Comparison of ENCODE assay signal across 35 mouse cellular contexts in genomic region chr10:41250749-41251065, GRCm38 (mm10). TPM values are rescaled to one million over a fixed set of nuclear protein-coding genes. Genes with fewer than 3 reads are reported as not detected.
DNase-seq lines count a peak whose midpoint lies in the region; ATAC-seq lines count a peak whose summit lies in the region.
"Had no signal": no experiment of that assay in that cellular context is flagged by ENCODE, and none has a peak within 500 bp of the region (broad histone marks: within the 10 kb centered on the region; RNA-seq: fewer than 3 reads in every experiment).

No protein-coding gene starts in this region.

- H3K9me3 ChIP-seq in liver, embryonic 13.5 days (replicated peaks), result no peaks in the 10 kb centered on the region
- no peaks in the 10 kb centered on the region for H3K9me3 ChIP-seq in liver, embryonic 11.5 days (ENCODE audit: control insufficient read depth, low read length)
- no peaks in the 10 kb centered on the region for H3K9me3 ChIP-seq in limb, embryonic 10.5 days (replicated peaks)
- H3K9me3 ChIP-seq: forebrain, embryonic 12.5 days; heart, embryonic 12.5 days; liver, embryonic 12.5 days; megakaryocyte, embryonic 14.5 days; midbrain, embryonic 15.5 days; neural tube, embryonic 13.5 days had no signal

- H3K9ac ChIP-seq in liver, embryonic 13.5 days, result no peak overlapping the region
- no peak overlapping the region for H3K9ac ChIP-seq in liver, embryonic 11.5 days (ENCODE audit: low read depth, low read length)
- H3K9ac ChIP-seq: forebrain, embryonic 12.5 days; heart, embryonic 12.5 days; liver, embryonic 12.5 days; midbrain, embryonic 15.5 days; neural tube, embryonic 13.5 days had no signal

- H3K4me3 ChIP-seq in liver, embryonic 13.5 days (replicated peaks), result no peak overlapping the region
- no peak overlapping the region for H3K4me3 ChIP-seq in liver, embryonic 11.5 days (ENCODE audit: low read depth, low read length)
- no peak overlapping the region for H3K4me3 ChIP-seq in limb, embryonic 10.5 days
- H3K4me3 ChIP-seq: erythroblast, embryonic 14.5 days; forebrain, embryonic 12.5 days; heart, embryonic 12.5 days; liver, embryonic 12.5 days; megakaryocyte, embryonic 14.5 days; midbrain, embryonic 15.5 days; neural tube, embryonic 13.5 days had no signal

- WGBS in liver, embryonic 13.5 days (ENCODE audit: insufficient replicate concordance), result 70% methylated on average over 5 of the region's 5 CpGs
- 69% methylated on average over 5 of the region's 5 CpGs for WGBS in liver, embryonic 11.5 days
- WGBS in limb, embryonic 10.5 days, result 34% methylated on average over 5 of the region's 5 CpGs

- peak; percentile 39 for DNase-seq in embryo, embryonic 11 days
- DNase-seq in embryo, embryonic 10 days (ENCODE audit: low spot score), result no peak
- DNase-seq in liver, embryonic 13.5 days, result no peak
- DNase-seq in liver, embryonic 11.5 days (ENCODE audit: low spot score), result no peak
- no peak for DNase-seq in limb, embryonic 10.5 days (ENCODE audit: low spot score)
- no peak for DNase-seq in testis, postnatal 10 days (ENCODE audit: low spot score)
- DNase-seq: adrenal gland, adult 2 months; adrenal gland, postnatal 36 days; cerebellum, adult 2 months; cerebellum, postnatal 14 days; gastrocnemius, postnatal 14 days; heart, postnatal 4 days; kidney, adult 8-10 months; kidney, postnatal 4 days; layer of hippocampus, postnatal 36 days; left cerebral cortex, postnatal 4 days; lung, adult 18-20 months; lung, postnatal 4 days; right cerebral cortex, postnatal 4 days had no signal

- no peak for ATAC-seq in liver, embryonic 13.5 days (ENCODE audit: low read depth)
- ATAC-seq in liver, embryonic 11.5 days (replicated peaks; ENCODE audit: low FRiP score), result no peak
- ATAC-seq in monocyte, adult 5-6 weeks (replicated peaks; ENCODE audit: insufficient number of reproducible peaks, low FRiP score, low TSS enrichment, poor library complexity, severe bottlenecking), result no peak
- ATAC-seq: activated CD4-positive, CD25-positive, alpha-beta regulatory T cell, adult 4 months; hindbrain, postnatal 0 days; intestine, embryonic 16.5 days; liver, embryonic 12.5 days; lung, postnatal 0 days; midbrain, embryonic 15.5 days had no signal

- no peaks in the 10 kb centered on the region for H3K27me3 ChIP-seq in liver, embryonic 13.5 days
- no peaks in the 10 kb centered on the region for H3K27me3 ChIP-seq in liver, embryonic 11.5 days (replicated peaks; ENCODE audit: control insufficient read depth, insufficient read depth, low read length)
- no peaks in the 10 kb centered on the region for H3K27me3 ChIP-seq in limb, embryonic 10.5 days (ENCODE audit: low read depth, poor library complexity, severe bottlenecking)
- H3K27me3 ChIP-seq: CH12.LX; forebrain, embryonic 12.5 days; heart, embryonic 12.5 days; liver, embryonic 12.5 days; megakaryocyte, embryonic 14.5 days; midbrain, embryonic 15.5 days; neural tube, embryonic 13.5 days had no signal

- no peak overlapping the region for H3K4me2 ChIP-seq in liver, embryonic 13.5 days
- H3K4me2 ChIP-seq in liver, embryonic 11.5 days, result no peak overlapping the region
- H3K4me2 ChIP-seq: forebrain, embryonic 12.5 days; heart, embryonic 12.5 days; liver, embryonic 12.5 days; midbrain, embryonic 15.5 days; neural tube, embryonic 13.5 days had no signal

- peaks cover 31% of the 10 kb centered on the region for H3K4me1 ChIP-seq in liver, embryonic 13.5 days (replicated peaks)
- H3K4me1 ChIP-seq in liver, embryonic 11.5 days (replicated peaks; ENCODE audit: control insufficient read depth, insufficient read depth, low read length), result peaks cover 14% of the 10 kb centered on the region
- peaks cover 26% of the 10 kb centered on the region for H3K4me1 ChIP-seq in limb, embryonic 10.5 days
- H3K4me1 ChIP-seq: midbrain, embryonic 15.5 days had no signal

- H3K27ac ChIP-seq in liver, embryonic 13.5 days, result peak overlapping the region; percentile 76; the same call in 1 of the 2 replicates
- no peak overlapping the region for H3K27ac ChIP-seq in liver, embryonic 11.5 days (ENCODE audit: low read depth, low read length)
- H3K27ac ChIP-seq in limb, embryonic 10.5 days, result peak overlapping the region; percentile 59; the same call in 1 of the 2 replicates
- H3K27ac ChIP-seq: forebrain, embryonic 12.5 days; hindbrain, postnatal 0 days; kidney, postnatal 0 days; midbrain, embryonic 15.5 days; neural tube, embryonic 13.5 days had no signal

- H3K36me3 ChIP-seq in liver, embryonic 13.5 days, result peaks cover 8% of the 10 kb centered on the region; the same call in 1 of the 2 replicates
- no peaks in the 10 kb centered on the region for H3K36me3 ChIP-seq in liver, embryonic 11.5 days (ENCODE audit: control insufficient read depth, insufficient read depth, low read length)
- H3K36me3 ChIP-seq in limb, embryonic 10.5 days, result peaks cover 8% of the 10 kb centered on the region; the same call in 1 of the 2 replicates

RNA-seq across cellular contexts. Expression of gene Fig4, which starts 52.4 kb away (rescaled TPM):
- 9.9 and 11.4 TPM in 2 replicates for polyA plus RNA-seq in liver, embryonic 13.5 days (2015; fragmentation: Nextera tagmentation; extraction: Ambion mirVana)
- polyA plus RNA-seq in liver, embryonic 11.5 days (2014; fragmentation: Nextera tagmentation; extraction: Ambion mirVana), result 19.2 and 20.8 TPM in 2 replicates
- 13.2 and 14.7 TPM in 2 replicates for polyA plus RNA-seq in limb, embryonic 10.5 days (2016; fragmentation: Nextera tagmentation; extraction: Ambion mirVana)
- total RNA-seq in monocyte, adult 5-6 weeks (2017), result 27.8 to 32.2 TPM (median 32.2 TPM) in 3 replicates

RNA-seq across cellular contexts. Expression of gene Ak9, which starts 53.1 kb away (rescaled TPM):
- not detected in 2 replicates for polyA plus RNA-seq in liver, embryonic 13.5 days (2015; fragmentation: Nextera tagmentation; extraction: Ambion mirVana)
- polyA plus RNA-seq in liver, embryonic 11.5 days (2014; fragmentation: Nextera tagmentation; extraction: Ambion mirVana), result not detected in 2 replicates
- not detected in 2 replicates for polyA plus RNA-seq in limb, embryonic 10.5 days (2016; fragmentation: Nextera tagmentation; extraction: Ambion mirVana)
- total RNA-seq in monocyte, adult 5-6 weeks (2017), result 0.10 TPM in 1 of 3 replicates, not detected in the others
- total RNA-seq: adrenal gland, adult 2 months; adrenal gland, postnatal 36 days; gastrocnemius, postnatal 14 days had no signal
- polyA plus RNA-seq: adrenal gland, adult 2 months; C2C12; erythroblast, embryonic 14.5 days; liver, embryonic 12.5 days; spleen, adult 2 months had no signal
